Mouse (Mus musculus): ENCODE measurements at regions not wholly inside any gene's neighbourhood (a gene's known extent, or its start where the extent isn't known, plus 50 kb on each side); places are given as distances from the start of the nearest gene placed in this dataset.

DNA sequence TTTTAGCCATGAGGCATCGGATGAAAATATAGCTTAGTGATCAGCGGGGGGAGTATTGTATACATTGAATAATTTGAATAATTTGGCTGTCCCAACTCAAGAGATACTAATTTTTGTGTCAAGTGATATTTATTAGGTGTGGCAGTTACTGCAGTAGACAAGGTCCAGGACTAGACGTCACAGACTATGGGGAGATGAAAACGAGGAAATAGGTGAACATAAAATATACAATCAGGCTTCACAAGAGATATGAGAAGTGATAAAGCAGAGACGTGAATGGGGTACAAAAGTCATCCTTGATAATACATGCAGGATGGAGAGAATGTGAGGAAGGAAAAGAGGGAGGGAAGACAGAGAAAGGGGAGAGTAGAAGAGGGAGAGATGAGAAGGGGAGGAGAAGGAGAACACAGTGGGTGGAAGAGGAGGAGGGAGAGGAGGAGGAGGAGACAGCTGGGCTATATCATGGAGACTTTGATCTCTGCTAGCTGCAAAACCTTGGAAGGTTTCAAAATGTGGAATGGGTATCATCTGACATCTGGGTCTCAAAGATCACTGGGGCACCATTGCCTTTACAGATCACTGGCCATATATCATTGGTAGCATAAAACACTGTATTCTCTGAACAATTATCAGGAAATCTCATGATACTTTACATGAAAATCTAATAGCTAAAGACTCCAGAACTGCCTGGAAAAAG is 263.0 kb upstream of the Ptger4 start:
- in situ Hi-C loops (cut with MboI, MseI): loop anchor here in 1 of 2 experiments (5.0 to 25.0 kb wide), 3 partner anchors 50 to 270 kb away; partner anchors contain the start of gene Ptger4

- in situ Hi-C loops (cut with MboI, MseI): loop anchor here in 1 of 2 experiments (5.0 to 25.0 kb wide), 3 partner anchors 50 to 270 kb away; partner anchors contain the start of gene Ptger4
Measured at GRCm38 (mm10) chr15:5507545-5507913, 263.5 kb upstream of the Ptger4 start.

- in situ Hi-C loops (cut with MboI, MseI): loop anchor here (5.0 to 25.0 kb wide), 2 partner anchors 268 to 273 kb away; partner anchors contain the start of gene Ptger4 (in 2 of the 2)
Measured at GRCm38 (mm10) chr15:5510056-5510455, 266.1 kb upstream of the Ptger4 start.

DNA sequence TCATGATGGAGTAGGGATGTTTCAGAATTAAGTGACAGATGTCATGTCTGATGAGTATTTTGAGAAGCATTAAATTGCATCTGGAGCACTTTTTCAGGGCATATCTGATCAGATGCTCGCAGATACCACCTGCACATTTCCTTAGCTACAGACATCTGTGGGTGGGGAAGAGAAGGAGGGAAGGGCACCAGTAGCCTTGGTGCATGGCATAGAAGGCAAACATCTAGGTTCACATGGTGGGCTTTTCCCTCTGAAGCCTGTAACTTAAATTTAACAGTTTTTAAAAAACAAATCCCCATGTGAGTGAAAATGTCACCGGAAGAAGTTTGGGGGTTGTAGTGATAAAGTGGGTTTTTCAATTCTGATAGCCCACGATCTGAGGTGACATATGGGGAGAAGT is 267.1 kb upstream of the Ptger4 start:
- in situ Hi-C loops (cut with MboI, MseI): loop anchor here (5.0 to 25.0 kb wide), 2 partner anchors 269 to 274 kb away; partner anchors contain the start of gene Ptger4 (in 2 of the 2)

DNA sequence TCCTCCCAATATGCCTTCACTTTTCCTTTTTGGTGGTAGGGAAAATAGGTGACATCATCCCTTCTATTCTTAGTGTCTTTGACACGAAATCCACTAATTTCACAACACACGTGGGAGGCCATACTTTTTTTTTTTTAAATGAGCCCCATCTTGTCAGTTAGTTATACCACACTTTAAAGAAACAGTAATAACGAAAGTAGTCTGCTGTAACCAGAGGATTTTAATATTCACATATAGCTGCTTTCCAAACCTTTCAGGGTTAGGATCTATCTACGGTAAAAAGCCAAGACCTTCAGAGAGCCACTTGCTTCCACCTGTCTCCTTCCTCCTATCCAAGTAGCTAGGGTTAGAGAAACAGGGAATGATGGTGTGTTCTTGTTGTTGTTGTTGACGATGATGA is 268.6 kb upstream of the Ptger4 start:
- in situ Hi-C loops (cut with MboI, MseI): loop anchor here (5.0 to 25.0 kb wide), 2 partner anchors 270 to 275 kb away; partner anchors contain the start of gene Ptger4 (in 2 of the 2)

DNA sequence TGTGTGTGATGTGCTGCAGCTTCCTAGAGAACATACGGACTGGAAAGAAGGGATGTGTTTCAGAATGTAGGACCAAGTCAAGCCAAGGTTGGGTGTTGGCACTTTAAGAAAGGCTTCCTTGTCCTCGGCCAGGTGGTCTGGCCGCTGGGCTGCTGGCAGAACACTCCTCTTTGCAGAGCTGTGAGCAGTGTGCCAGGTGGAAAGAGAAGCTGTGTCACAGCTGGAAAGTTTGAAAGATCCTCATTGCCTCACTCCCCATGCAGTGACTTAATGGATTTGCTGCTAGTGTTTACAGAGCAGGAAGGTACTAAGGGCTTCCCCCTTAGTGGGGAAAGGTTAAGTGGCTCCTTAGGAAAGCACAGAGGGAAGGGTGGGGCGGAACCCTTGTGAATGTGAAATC is 269.2 kb upstream of the Ptger4 start:
- in situ Hi-C loops (cut with MboI, MseI): loop anchor here (5.0 to 25.0 kb wide), 2 partner anchors 271 to 276 kb away; partner anchors contain the start of gene Ptger4 (in 2 of the 2)

GRCm38 (mm10) chr15:5514217-5514616 is 270.2 kb upstream of the Ptger4 start:
- in situ Hi-C loops (cut with MboI, MseI): loop anchor here (5.0 to 25.0 kb wide), 2 partner anchors 272 to 277 kb away; partner anchors contain the start of gene Ptger4 (in 2 of the 2)

GRCm38 (mm10) chr15:5517244-5517966 is 273.4 kb upstream of the Ptger4 start:
- in situ Hi-C loops (cut with MboI, MseI): loop anchor here in 1 of 2 experiments (25.0 kb wide), 1 partner anchor 280 kb away; the partner anchor contains the start of gene Ptger4

DNA sequence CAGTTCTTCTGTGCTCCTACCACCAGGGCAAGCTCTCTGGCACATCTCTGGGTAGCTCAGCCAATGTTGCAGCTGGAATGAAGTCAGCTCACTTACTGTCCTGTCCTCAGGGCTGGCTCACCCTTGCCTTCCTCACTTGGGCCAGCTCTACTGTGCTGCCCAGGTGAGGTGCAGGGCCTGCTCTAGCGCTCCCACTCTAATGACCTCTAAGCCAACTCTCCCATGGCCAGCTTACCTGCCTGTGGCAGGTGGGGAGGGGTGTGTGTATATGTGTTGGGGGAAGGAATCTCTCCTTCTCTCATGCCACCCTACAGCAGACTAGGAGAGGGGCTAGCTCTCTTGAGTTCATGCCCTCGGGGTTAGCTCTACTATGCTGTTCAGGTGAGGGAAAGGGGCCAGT is 275.6 kb upstream of the Ptger4 start:
- in situ Hi-C loops (cut with MboI, MseI): loop anchor here in 1 of 2 experiments (25.0 kb wide), 1 partner anchor 282 kb away; the partner anchor contains the start of gene Ptger4

DNA sequence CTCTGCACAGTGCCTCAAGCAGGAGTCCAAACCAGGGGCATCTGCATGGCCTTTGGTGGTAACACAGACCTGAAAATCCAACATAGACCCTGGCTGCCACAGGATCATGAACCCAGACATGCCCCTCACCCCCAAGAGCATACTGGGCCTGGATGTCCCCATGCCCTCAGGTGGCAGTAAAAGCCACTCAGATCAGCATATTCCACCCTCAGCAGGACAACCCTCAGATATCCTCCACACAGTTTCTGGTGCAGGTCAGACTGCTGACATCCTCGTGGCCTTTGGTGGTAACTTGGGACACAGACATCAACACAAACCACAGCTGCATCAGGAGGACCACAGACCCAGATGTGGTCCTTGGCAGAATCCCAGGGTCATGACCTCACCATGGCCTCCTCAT is 276.0 kb upstream of the Ptger4 start:
- in situ Hi-C loops (cut with MboI, MseI): loop anchor here in 1 of 2 experiments (25.0 kb wide), 1 partner anchor 283 kb away; the partner anchor contains the start of gene Ptger4

DNA sequence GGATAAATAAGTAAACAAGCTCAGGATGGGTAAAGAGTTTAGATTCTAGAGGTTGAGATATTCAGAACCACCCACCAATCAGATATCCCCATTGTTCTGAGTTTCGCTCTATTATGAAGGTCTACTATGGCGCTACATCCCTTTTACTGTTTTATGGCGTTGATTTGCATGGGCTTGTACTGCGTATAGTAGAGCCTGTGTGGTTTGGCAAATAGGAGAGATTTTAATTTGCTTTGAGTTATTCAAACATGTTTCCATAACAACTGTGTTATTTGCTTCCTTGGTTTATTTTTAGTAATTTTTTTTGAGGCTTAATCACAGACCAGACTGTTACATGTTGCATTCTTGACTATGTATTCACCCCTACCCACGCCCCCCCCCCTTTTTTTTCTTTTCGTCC is 284.6 kb upstream of the Ptger4 start:
- in situ Hi-C loops (cut with MboI, MseI): loop anchor here in 1 of 2 experiments (25.0 kb wide), 1 partner anchor 1059 kb away; no protein-coding TSS in a partner anchor

- in situ Hi-C loops (cut with MboI, MseI): loop anchor here in 1 of 2 experiments (25.0 kb wide), 1 partner anchor 1054 kb away; no protein-coding TSS in a partner anchor
Measured at GRCm38 (mm10) chr15:5533656-5534055, 289.7 kb upstream of the Ptger4 start.

DNA sequence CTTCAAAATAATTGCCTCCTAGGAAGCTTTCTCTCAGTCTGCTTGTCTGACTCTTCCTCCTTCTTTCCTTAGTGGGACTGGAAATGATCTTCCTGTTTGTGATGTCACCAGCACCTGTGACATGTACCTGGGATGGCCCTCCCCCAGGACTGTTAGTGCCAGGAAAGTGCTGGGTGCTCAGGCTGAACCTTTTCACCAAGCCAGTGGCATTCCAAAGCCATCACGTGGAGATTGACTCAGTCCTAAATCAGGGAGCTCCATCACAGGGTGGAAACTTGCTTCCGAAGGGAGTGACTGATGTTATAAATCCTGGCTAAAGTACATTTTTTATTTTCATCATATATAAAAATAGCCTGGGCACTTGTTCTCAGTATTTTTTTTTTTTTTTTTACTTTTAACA is 293.4 kb upstream of the Ptger4 start:
- in situ Hi-C loops (cut with MboI, MseI): loop anchor here in 1 of 2 experiments (25.0 kb wide), 1 partner anchor 1050 kb away; no protein-coding TSS in a partner anchor

GRCm38 (mm10) chr15:5539301-5539928 is 295.4 kb upstream of the Ptger4 start:
- in situ Hi-C loops (cut with MboI, MseI): loop anchor here in 1 of 2 experiments (25.0 kb wide), 1 partner anchor 1048 kb away; no protein-coding TSS in a partner anchor

- in situ Hi-C loops (cut with MboI, MseI): no loop called here
Measured at GRCm38 (mm10) chr15:5554526-5554925, 310.5 kb upstream of the Ptger4 start.

DNA sequence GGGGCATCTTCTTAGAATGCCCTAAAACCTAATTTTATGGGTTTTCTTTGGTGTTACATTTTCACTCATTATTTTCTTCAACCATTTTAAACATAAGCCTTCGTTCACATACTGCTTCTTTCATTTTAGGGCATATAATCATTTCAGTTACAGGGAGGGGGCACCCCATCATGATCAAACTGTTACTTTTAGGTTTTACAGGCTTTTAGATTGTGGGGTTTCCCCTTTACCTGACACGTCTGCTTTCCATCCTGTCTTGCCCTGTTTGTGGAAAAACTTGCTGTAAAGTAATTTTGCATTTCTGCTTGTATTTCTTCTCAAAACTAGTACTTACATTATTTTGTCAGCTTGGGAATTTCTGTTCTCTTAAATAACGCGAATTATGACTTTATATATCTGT is 310.9 kb upstream of the Ptger4 start:
- in situ Hi-C loops (cut with MboI, MseI): loop anchor here in 1 of 2 experiments (5.0 kb wide), 2 partner anchors 48 to 103 kb away; no protein-coding TSS in a partner anchor

DNA sequence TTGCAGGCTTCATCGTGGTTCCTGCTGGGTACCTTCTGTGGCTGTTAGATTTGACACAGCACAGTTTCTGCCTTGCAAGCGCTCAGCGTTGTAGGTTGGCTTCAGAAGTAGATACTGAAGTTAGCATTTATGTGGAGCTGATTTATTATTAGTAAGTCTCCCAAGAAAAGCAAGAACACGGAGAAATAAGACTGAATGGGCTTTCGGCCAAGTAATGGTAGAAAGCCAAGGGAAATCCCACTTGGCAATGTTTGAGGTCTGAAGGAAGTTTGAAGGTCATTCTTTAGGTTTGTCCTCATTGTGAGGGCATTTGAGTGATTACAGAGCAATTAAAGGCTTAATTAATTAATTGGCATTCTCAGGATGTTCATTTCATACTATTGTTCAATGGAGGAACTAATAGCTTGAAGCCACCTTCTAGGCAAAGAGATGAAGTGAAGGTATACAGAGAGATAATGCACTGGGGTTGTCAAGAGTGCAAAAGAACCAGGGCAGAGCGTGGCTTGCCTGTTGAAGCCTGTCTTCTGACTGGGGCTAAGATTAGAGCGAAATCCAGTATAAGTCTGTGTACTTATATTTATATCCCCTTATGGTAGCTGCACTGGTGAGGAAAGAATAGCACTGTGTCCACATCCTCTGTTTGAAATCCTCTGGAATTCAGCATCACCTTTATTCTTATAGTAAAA is 311.5 kb upstream of the Ptger4 start:
- in situ Hi-C loops (cut with MboI, MseI): loop anchor here in 1 of 2 experiments (5.0 kb wide), 2 partner anchors 48 to 103 kb away; no protein-coding TSS in a partner anchor

DNA sequence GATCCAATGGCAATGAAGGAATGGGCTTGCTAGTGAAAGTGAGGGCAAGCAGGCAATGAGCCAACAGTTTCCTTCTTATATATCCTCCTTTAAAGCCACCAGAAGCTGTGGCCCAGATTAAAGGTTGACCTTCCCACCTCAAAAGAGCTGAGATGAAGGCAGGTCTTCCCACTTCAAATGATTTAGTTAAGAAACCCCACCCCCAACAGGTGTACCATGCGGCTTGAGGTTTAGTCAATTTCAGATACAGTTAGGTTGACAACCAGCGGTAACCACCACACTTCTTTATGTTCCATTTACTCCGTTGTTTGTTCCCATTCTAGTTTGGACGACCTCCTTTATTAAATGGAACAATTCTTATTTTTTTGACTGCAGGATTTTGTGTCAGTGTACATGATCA is 317.8 kb upstream of the Ptger4 start:
- in situ Hi-C loops (cut with MboI, MseI): no loop called here

DNA sequence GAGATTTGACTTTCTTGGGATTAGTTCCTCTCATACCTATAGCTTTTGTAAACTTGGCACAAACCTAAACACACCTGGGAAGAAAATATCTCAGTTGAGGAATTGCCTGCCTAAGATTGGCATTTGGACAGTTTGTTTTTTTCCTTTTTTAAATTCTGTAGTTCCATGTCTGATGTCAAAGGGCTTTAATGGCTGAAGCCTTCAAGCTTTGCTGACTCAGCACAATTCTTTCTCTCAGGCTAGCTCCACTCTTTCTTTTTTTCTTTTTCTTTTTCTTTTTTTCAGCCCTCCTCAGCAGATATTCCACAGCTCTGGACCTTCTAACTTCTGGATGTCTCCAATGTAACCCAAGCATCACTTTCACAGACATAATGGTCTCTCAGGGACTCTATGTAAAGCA is 330.4 kb upstream of the Ptger4 start:
- in situ Hi-C loops (cut with MboI, MseI): no loop called here

DNA sequence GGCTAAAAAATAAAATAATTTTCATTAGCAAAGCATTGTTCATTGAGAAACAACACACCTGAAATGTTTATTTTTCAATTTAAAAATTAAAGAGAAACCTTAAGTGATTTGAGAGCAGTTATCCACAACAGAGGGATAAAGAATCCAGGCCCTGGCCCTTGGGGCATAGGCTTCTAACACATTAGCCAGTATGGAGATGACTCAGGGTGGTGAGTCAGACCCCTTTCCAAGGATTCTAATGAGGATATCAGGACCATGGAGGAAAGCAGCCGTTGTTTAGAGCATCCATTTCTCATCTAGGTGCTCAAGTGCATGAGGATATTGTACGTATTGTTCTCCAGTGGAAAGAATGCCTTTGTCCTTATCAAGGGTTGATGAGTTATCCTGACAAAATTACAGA is 335.6 kb upstream of the Ptger4 start:
- in situ Hi-C loops (cut with MboI, MseI): no loop called here

All from T-helper 17 cell (primary cell).